Mouse (Mus musculus) mature B cell (primary cell): ENCODE results near the gene Inafm1.
"Not testable (repeated sequence)": the region's sequence is repeated elsewhere in the genome, so short reads cannot be mapped to it uniquely, and the experiment has no call there.

ENCODE experiments used
- in situ Hi-C: fragments of 300-500 bp; cut with MboI; formaldehyde crosslinking; loops from 2 replicates; pipeline ENCODE4 v1.14.3; 2019

Gene Inafm1

GRCm38 (mm10) chr7:16273081-16273765 is at the start of gene Inafm1:
Gene Inafm1, minus strand, starts transcription at chr7:16273617.
- in situ Hi-C loops: no loop called here

GRCm38 (mm10) chr7:16320479-16320878 is 47.1 kb upstream of the Inafm1 start:
- in situ Hi-C loops: loop anchor here (5.0 kb wide), 1 partner anchor 33 kb away; the partner anchor contains the start of gene Ccdc9

GRCm38 (mm10) chr7:16319216-16319615 is 45.8 kb upstream of the Inafm1 start:
- in situ Hi-C loops: no loop called here

- in situ Hi-C loops: no loop called here
Measured at GRCm38 (mm10) chr7:16317094-16317493, 43.7 kb upstream of the Inafm1 start.

GRCm38 (mm10) chr7:16315222-16315759 is 41.9 kb upstream of the Inafm1 start:
- in situ Hi-C loops: no loop called here

GRCm38 (mm10) chr7:16314221-16314775 is 40.9 kb upstream of the Inafm1 start:
- in situ Hi-C loops: no loop called here

GRCm38 (mm10) chr7:16313481-16314220 is 40.2 kb upstream of the Inafm1 start:
- in situ Hi-C loops: no loop called here

GRCm38 (mm10) chr7:16312672-16313311 is 39.4 kb upstream of the Inafm1 start:
- in situ Hi-C loops: no loop called here

GRCm38 (mm10) chr7:16312011-16312671 is 38.7 kb upstream of the Inafm1 start:
- in situ Hi-C loops: no loop called here

- in situ Hi-C loops: no loop called here
Measured at GRCm38 (mm10) chr7:16311453-16312004, 38.1 kb upstream of the Inafm1 start.

GRCm38 (mm10) chr7:16310521-16311452 is 37.4 kb upstream of the Inafm1 start:
- in situ Hi-C loops: no loop called here

- in situ Hi-C loops: no loop called here
Measured at GRCm38 (mm10) chr7:16310020-16310520, 36.7 kb upstream of the Inafm1 start.

- in situ Hi-C loops: no loop called here
Measured at GRCm38 (mm10) chr7:16309318-16310019, 36.1 kb upstream of the Inafm1 start.

- in situ Hi-C loops: no loop called here
Measured at GRCm38 (mm10) chr7:16308555-16309317, 35.3 kb upstream of the Inafm1 start.

- in situ Hi-C loops: not testable (repeated sequence)
Measured at GRCm38 (mm10) chr7:16308093-16308492, 34.7 kb upstream of the Inafm1 start, which contains the start of gene Bbc3. Gene Bbc3, plus strand, starts transcription at chr7:16308393.

- in situ Hi-C loops: not testable (repeated sequence)
Measured at GRCm38 (mm10) chr7:16307141-16307540, 33.7 kb upstream of the Inafm1 start.

GRCm38 (mm10) chr7:16299419-16300035 is 26.1 kb upstream of the Inafm1 start:
- in situ Hi-C loops: no loop called here

- in situ Hi-C loops: no loop called here
Measured at GRCm38 (mm10) chr7:16298927-16299326, 25.5 kb upstream of the Inafm1 start.
